Mouse (Mus musculus) MEL (cell line): Measurements from ENCODE around the gene Atp4a. TPM values are rescaled to one million over a fixed set of nuclear protein-coding genes. Genes with fewer than 3 reads are reported as not detected.

Experiments
- DNase-seq: peaks from one replicate; pipeline ENCODE4 v3.0.0; 2011; ENCODE audit warnings: low read depth, low spot score
- H3K27ac ChIP-seq: 2 replicates; pipeline ENCODE4 v1.5.1; 2012; ENCODE audit warnings: low read depth, mild to moderate bottlenecking, control low read depth, low read length, moderate library complexity; ENCODE audit not compliant: control insufficient read depth
- H3K27me3 ChIP-seq, 2 experiments: fragments of 150-350 bp in 1 of 2; sonication (generic) in 1 of 2; 2 replicates each; pipeline ENCODE4 v1.6.1; 2012; ENCODE audit warnings: low read length in 2 of 2, mild to moderate bottlenecking in 2 of 2, improper control_type of control experiment in 1 of 2, moderate library complexity in 1 of 2; ENCODE audit not compliant: insufficient read depth in 2 of 2, control insufficient read depth in 1 of 2
- H3K36me3 ChIP-seq, 2 experiments: 2 replicates each; pipeline ENCODE4 v1.6.1; 2012 to 2014; ENCODE audit warnings: low read length in 2 of 2, improper control_type of control experiment in 1 of 2, inconsistent platforms in 1 of 2, mild to moderate bottlenecking in 1 of 2; ENCODE audit not compliant: insufficient read depth in 2 of 2, control insufficient read depth in 1 of 2
- H3K4me1 ChIP-seq, 2 experiments: fragments of 150-350 bp in 1 of 2; sonication (generic) in 1 of 2; 2 replicates each; pipeline ENCODE4 v1.6.1; 2012; ENCODE audit warnings: low read length in 2 of 2, improper control_type of control experiment in 1 of 2, mild to moderate bottlenecking in 1 of 2; ENCODE audit not compliant: insufficient read depth in 2 of 2, control insufficient read depth in 1 of 2
- H3K4me3 ChIP-seq, 2 experiments: fragments of 150-350 bp in 1 of 2; sonication (generic) in 1 of 2; 2 replicates each; pipeline ENCODE4 v1.5.1; 2012; ENCODE audit warnings: low read depth in 2 of 2, low read length in 2 of 2, mild to moderate bottlenecking in 2 of 2, moderate library complexity in 2 of 2, control low read depth in 1 of 2, improper control_type of control experiment in 1 of 2; ENCODE audit not compliant: control insufficient read depth in 1 of 2, insufficient read depth in 1 of 2
- H3K79me2 ChIP-seq: 2 replicates; pipeline ENCODE4 v1.6.1; 2012; ENCODE audit warnings: mild to moderate bottlenecking, low read length, moderate library complexity; ENCODE audit not compliant: control insufficient read depth, poor library complexity, insufficient read depth
- H3K9ac ChIP-seq: 2 replicates; pipeline ENCODE4 v1.6.1; 2012; ENCODE audit warnings: low read depth, mild to moderate bottlenecking, control low read depth, low read length, moderate library complexity; ENCODE audit not compliant: control insufficient read depth, poor library complexity, severe bottlenecking
- H3K9me3 ChIP-seq: fragments of 150-350 bp; sonication (generic); replicated peaks from 2 replicates; pipeline ENCODE4 v1.6.1; 2012; ENCODE audit warnings: mild to moderate bottlenecking, low read length, improper control_type of control experiment, moderate library complexity; ENCODE audit not compliant: insufficient read depth
- BHLHE40 ChIP-seq: IDR thresholded peaks from 2 replicates; pipeline ENCODE4 v1.6.1; 2012; ENCODE audit warnings: low read depth, mild to moderate bottlenecking, inconsistent platforms, low read length, improper control_type of control experiment, borderline replicate concordance
- CHD1 ChIP-seq: IDR thresholded peaks from 2 replicates; pipeline ENCODE4 v1.6.1; 2012; ENCODE audit warnings: low read depth, mild to moderate bottlenecking, inconsistent platforms, low read length, improper control_type of control experiment
- E2F4 ChIP-seq: IDR thresholded peaks from 2 replicates; pipeline ENCODE4 v1.6.1; 2011; ENCODE audit warnings: low read depth, low read length, improper control_type of control experiment, borderline replicate concordance
- ELF1 ChIP-seq: IDR thresholded peaks from 2 replicates; pipeline ENCODE4 v1.6.1; 2014; ENCODE audit warnings: low read depth, mild to moderate bottlenecking, inconsistent platforms, low read length, improper control_type of control experiment, moderate library complexity
- EP300 ChIP-seq, 2 experiments: IDR thresholded peaks; 2 replicates each; pipeline ENCODE4 v1.6.1; 2011; ENCODE audit warnings: improper control_type of control experiment in 2 of 2, low read length in 2 of 2, low read depth in 1 of 2, mild to moderate bottlenecking in 1 of 2
- ETS1 ChIP-seq: IDR thresholded peaks from 2 replicates; pipeline ENCODE4 v1.6.1; 2012; ENCODE audit warnings: low read depth, mild to moderate bottlenecking, inconsistent platforms, low read length, improper control_type of control experiment, moderate library complexity
- GABPA ChIP-seq: IDR thresholded peaks from 2 replicates; pipeline ENCODE4 v1.6.1; 2012; ENCODE audit warnings: low read depth, mild to moderate bottlenecking, inconsistent platforms, low read length, improper control_type of control experiment, moderate library complexity
- GATA1 ChIP-seq: IDR thresholded peaks from 2 replicates; pipeline ENCODE4 v1.6.1; 2011; ENCODE audit warnings: low read depth, low read length, improper control_type of control experiment
- HCFC1 ChIP-seq: IDR thresholded peaks from 2 replicates; pipeline ENCODE4 v1.6.1; 2012; ENCODE audit warnings: low read depth, mild to moderate bottlenecking, inconsistent platforms, low read length, improper control_type of control experiment, moderate library complexity
- KAT2A ChIP-seq: conservative IDR thresholded peaks from 2 replicates; pipeline ENCODE4 v1.6.1; 2012; ENCODE audit warnings: low read depth, low read length, improper control_type of control experiment, inconsistent platforms
- MAFK ChIP-seq: IDR thresholded peaks from 2 replicates; pipeline ENCODE4 v1.6.1; 2011; ENCODE audit warnings: low read depth, mild to moderate bottlenecking, low read length, improper control_type of control experiment, borderline replicate concordance
- MAX ChIP-seq: IDR thresholded peaks from 2 replicates; pipeline ENCODE4 v1.6.1; 2011; ENCODE audit warnings: low read length, improper control_type of control experiment
- MAZ ChIP-seq: IDR thresholded peaks from 2 replicates; pipeline ENCODE4 v1.6.1; 2012; ENCODE audit warnings: low read depth, mild to moderate bottlenecking, inconsistent platforms, low read length, improper control_type of control experiment
- MXI1 ChIP-seq: IDR thresholded peaks from 2 replicates; pipeline ENCODE4 v1.6.1; 2011; ENCODE audit warnings: mild to moderate bottlenecking, low read depth, low read length, improper control_type of control experiment
- MYB ChIP-seq: IDR thresholded peaks from 2 replicates; pipeline ENCODE4 v1.6.1; 2011; ENCODE audit warnings: mild to moderate bottlenecking, low read depth, low read length, improper control_type of control experiment
- MYC ChIP-seq: IDR thresholded peaks from 2 replicates; pipeline ENCODE4 v1.6.1; 2011; ENCODE audit warnings: low read depth, mild to moderate bottlenecking, low read length, improper control_type of control experiment, moderate library complexity
- POLR2A ChIP-seq, 2 experiments: IDR thresholded peaks; 2 replicates each; pipeline ENCODE4 v1.6.1; 2011 to 2012; ENCODE audit warnings: low read length in 2 of 2, mild to moderate bottlenecking in 2 of 2, control low read depth in 1 of 2, improper control_type of control experiment in 1 of 2, low read depth in 1 of 2, moderate library complexity in 1 of 2; ENCODE audit not compliant: control insufficient read depth in 1 of 2, insufficient read depth in 1 of 2, poor library complexity in 1 of 2
- POLR2AphosphoS5 ChIP-seq: IDR thresholded peaks from 2 replicates; pipeline ENCODE4 v1.6.1; 2012; ENCODE audit warnings: low read depth, borderline replicate concordance, mild to moderate bottlenecking, inconsistent platforms, low read length, moderate library complexity, mixed read lengths
- SIN3A ChIP-seq: IDR thresholded peaks from 2 replicates; pipeline ENCODE4 v1.6.1; 2012; ENCODE audit warnings: low read length, improper control_type of control experiment, inconsistent platforms
- SMC3 ChIP-seq: IDR thresholded peaks from 2 replicates; pipeline ENCODE4 v1.6.1; 2011; ENCODE audit warnings: low read depth, low read length, improper control_type of control experiment
- TAL1 ChIP-seq: IDR thresholded peaks from 2 replicates; pipeline ENCODE4 v1.6.1; 2012; ENCODE audit warnings: mild to moderate bottlenecking, inconsistent platforms, low read length, moderate library complexity, mixed read lengths
- TCF12 ChIP-seq: IDR thresholded peaks from 2 replicates; pipeline ENCODE4 v1.6.1; 2014; ENCODE audit warnings: low read depth, mild to moderate bottlenecking, inconsistent platforms, low read length, improper control_type of control experiment, moderate library complexity
- UBTF ChIP-seq: IDR thresholded peaks from 2 replicates; pipeline ENCODE4 v1.6.1; 2012; ENCODE audit warnings: low read depth, mild to moderate bottlenecking, inconsistent platforms, low read length, improper control_type of control experiment, moderate library complexity, borderline replicate concordance; ENCODE audit not compliant: insufficient read depth
- USF1 ChIP-seq: IDR thresholded peaks from 2 replicates; pipeline ENCODE4 v1.6.1; 2014; ENCODE audit warnings: low read depth, mild to moderate bottlenecking, inconsistent platforms, low read length, improper control_type of control experiment, moderate library complexity
- USF2 ChIP-seq, 2 experiments: IDR thresholded peaks; 2 replicates each; pipeline ENCODE4 v1.6.1; 2011 to 2012; ENCODE audit warnings: improper control_type of control experiment in 2 of 2, low read length in 2 of 2, borderline replicate concordance in 1 of 2, inconsistent platforms in 1 of 2, low read depth in 1 of 2, mild to moderate bottlenecking in 1 of 2; ENCODE audit not compliant: insufficient read depth in 1 of 2
- ZC3H11A ChIP-seq: IDR thresholded peaks from 2 replicates; pipeline ENCODE4 v1.6.1; 2012; ENCODE audit warnings: low read depth, mild to moderate bottlenecking, inconsistent platforms, low read length, improper control_type of control experiment
- ZNF384 ChIP-seq: IDR thresholded peaks from 2 replicates; pipeline ENCODE4 v1.6.1; 2012; ENCODE audit warnings: low read depth, mild to moderate bottlenecking, inconsistent platforms, low read length, improper control_type of control experiment
- polyA plus RNA-seq, 2 experiments: library from polyadenylated mRNA; stranded (reverse) in 1 of 2; unstranded in 1 of 2; fragments of >175 nt in 1 of 2; fragments of >200 nt in 1 of 2; gene quantifications; 2 replicates each; pipeline versions ENCODE4 v1.2.1 to v1.2.4; 2012; ENCODE audit warnings: low replicate concordance in 2 of 2, low read depth in 1 of 2; ENCODE audit not compliant: insufficient read length in 2 of 2, insufficient read depth in 1 of 2, missing spikeins in 1 of 2
- total RNA-seq: library from RNA; depleted of rRNA; stranded (reverse); fragments of 300-350 nt; gene quantifications from 2 replicates; pipeline ENCODE4 v1.2.3, GENCODE M21; 2012

Gene Atp4a
- total and polyA plus RNA-seq, 3 experiments: 1.5 to 3.0 TPM; not detected in 1

- peak overlapping the region; percentile 71 to 75 for H3K4me3 ChIP-seq
- H3K27me3 ChIP-seq: no peaks in the 10 kb centered on the region
- H3K27ac ChIP-seq: peak overlapping the region; percentile 33
- H3K9ac ChIP-seq: peak overlapping the region; percentile 80
- H3K4me1 ChIP-seq: peaks cover 3 to 11% of the 10 kb centered on the region in 2 experiments; a peak in 3 of 4 replicates
- H3K79me2 ChIP-seq: peaks cover 14% of the 10 kb centered on the region
- H3K9me3 ChIP-seq: no peaks in the 10 kb centered on the region
- H3K36me3 ChIP-seq: peaks cover 0 to 4% of the 10 kb centered on the region in 2 experiments; a peak in 2 of 4 replicates
- TF ChIP-seq MAX (peak; percentile 61; the same call in 1 of the 2 replicates), MAZ (peak; percentile 56; the same call in 1 of the 2 replicates), BHLHE40 (peak; percentile 63; the same call in 1 of the 2 replicates), POLR2A (IDR thresholded peaks at IDR 0.05; ENCODE audit: control insufficient read depth in 1 of 2, insufficient read depth in 1 of 2, low read depth in 1 of 2, low read length in 2 of 2, poor library complexity in 1 of 2) (no peak; a peak in 1 of 4 replicates), SIN3A (no peak), TCF12 (no peak), SMC3 (peak; percentile 18; the same call in 1 of the 2 replicates), MXI1 (peak; percentile 89), HCFC1 (no peak), USF2 (IDR thresholded peaks at IDR 0.05; ENCODE audit: borderline replicate concordance in 1 of 2, insufficient read depth in 1 of 2, low read depth in 1 of 2, low read length in 2 of 2) (peak in 1 of 2 experiments; percentile 58; a peak in 1 of 4 replicates), MYB (no peak), TAL1 (no peak), CHD1 (0 out of 2 replicates have a peak, but pooled peaks have one; percentile 30), KAT2A (peak; percentile 5), USF1 (peak; percentile 90), MYC (no peak), E2F4 (0 out of 2 replicates have a peak, but pooled peaks have one; percentile 27)
- DNase-seq: no peak
Observed at GRCm38 (mm10) chr7:30728739-30729395, 16.9 kb downstream of the Atp4a start.

- H3K4me1 ChIP-seq: peaks cover 3 to 11% of the 10 kb centered on the region in 2 experiments; a peak in 3 of 4 replicates
- no peaks in the 10 kb centered on the region for H3K9me3 ChIP-seq
- H3K27me3 ChIP-seq: no peaks in the 10 kb centered on the region
- DNase-seq: peak; percentile 100
- peak within 1 kb of the TSS; percentile 75 to 83 for H3K4me3 ChIP-seq
- peaks cover 0 to 4% of the 10 kb centered on the region in 2 experiments; a peak in 2 of 4 replicates for H3K36me3 ChIP-seq
- peaks cover 14% of the 10 kb centered on the region for H3K79me2 ChIP-seq
- peak within 1 kb of the TSS; percentile 80 for H3K9ac ChIP-seq
- peak within 1 kb of the TSS; percentile 86 for H3K27ac ChIP-seq
- no peak for TF ChIP-seq GATA1
- TF ChIP-seq ETS1: peak; percentile 54; the same call in 1 of the 2 replicates
- no peak for TF ChIP-seq POLR2AphosphoS5
- TF ChIP-seq HCFC1: peak; percentile 99
- TF ChIP-seq MAFK: no peak
- TF ChIP-seq UBTF: 0 out of 2 replicates have a peak, but pooled peaks have one; percentile 1
- no peak for TF ChIP-seq CHD1
- no peak for TF ChIP-seq TAL1
- TF ChIP-seq ZNF384: no peak
- TF ChIP-seq EP300 (IDR thresholded peaks at IDR 0.05; ENCODE audit: low read depth in 1 of 2, low read length in 2 of 2): peak in 1 of 2 experiments; percentile 28; a peak in 1 of 4 replicates
- TF ChIP-seq ELF1: peak; percentile 71
- peak; percentile 94 for TF ChIP-seq MXI1
- no peak for TF ChIP-seq ZC3H11A
- TF ChIP-seq GABPA: no peak
- peak; percentile 8; the same call in 1 of the 2 replicates for TF ChIP-seq BHLHE40
- TF ChIP-seq POLR2A (IDR thresholded peaks at IDR 0.05; ENCODE audit: control insufficient read depth in 1 of 2, insufficient read depth in 1 of 2, low read depth in 1 of 2, low read length in 2 of 2, poor library complexity in 1 of 2): peak; percentile 26 to 82; a peak in 2 of 4 replicates
Observed at GRCm38 (mm10) chr7:30729396-30730063, 17.5 kb downstream of the Atp4a start, which contains the start of gene Tmem147. Gene Tmem147 (minus strand): TSS chr7:30729540.
